Mouse (Mus musculus) ES-E14 (cell line): ENCODE results near the gene Serbp1.

Experiments used
- HCFC1 ChIP-seq: IDR thresholded peaks from 2 replicates; pipeline ENCODE4 v1.6.1; 2012; ENCODE audit warnings: low read length, inconsistent platforms, borderline replicate concordance; ENCODE audit not compliant: insufficient read depth
- MAFK ChIP-seq: IDR thresholded peaks from 2 replicates; pipeline ENCODE4 v1.6.1; 2014; ENCODE audit warnings: mild to moderate bottlenecking, low read depth, low read length, inconsistent platforms; ENCODE audit not compliant: insufficient read depth
- ZC3H11A ChIP-seq: IDR thresholded peaks from 2 replicates; pipeline ENCODE4 v1.6.1; 2012; ENCODE audit warnings: low read depth, mild to moderate bottlenecking, inconsistent platforms, low read length, borderline replicate concordance

GRCm38 (mm10) chr6:67323788-67324187 is 85.8 kb downstream of the Serbp1 start:
- TF ChIP-seq HCFC1 (no peak), ZC3H11A (no peak), MAFK (no peak)
